In the genomic region with DNA sequence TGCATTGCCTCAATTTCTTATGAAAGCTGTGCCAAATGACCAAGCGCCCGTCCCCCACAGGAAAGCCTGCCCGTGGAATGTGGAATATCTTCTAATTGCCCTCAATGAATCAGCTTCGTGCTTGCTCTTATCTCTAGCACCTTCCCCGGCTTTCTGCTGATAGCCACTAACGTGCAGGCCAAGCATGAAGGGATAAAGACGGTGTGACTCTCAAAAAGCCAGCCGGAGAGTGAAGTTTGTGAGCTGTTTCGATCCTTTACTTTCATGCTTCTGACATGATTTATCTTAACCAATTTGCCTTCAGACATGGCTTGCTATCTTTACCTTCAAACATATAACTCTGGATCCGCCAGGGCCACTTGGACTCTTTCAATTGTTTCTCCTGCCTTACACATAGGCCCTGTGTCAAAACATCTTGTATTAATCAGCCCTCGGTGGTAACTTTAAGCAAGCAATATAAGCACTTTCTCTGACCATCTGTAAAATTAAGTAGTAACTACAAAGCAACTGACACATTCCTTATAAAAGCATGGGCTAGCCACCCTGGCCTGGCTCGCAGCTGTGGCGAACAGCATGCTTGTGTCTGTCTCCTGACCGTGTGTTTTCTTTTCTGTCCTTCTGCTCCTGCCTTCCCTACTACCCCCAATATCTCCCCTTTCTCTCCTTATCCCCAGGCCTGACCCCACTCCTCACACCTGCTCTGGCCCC, we compare ENCODE assay signal across 10 mouse cellular contexts.
DNase-seq lines count a peak whose midpoint lies in the region; ATAC-seq and TF ChIP-seq lines count a peak whose summit lies in the region.
"Had no signal": no experiment of that assay in that cellular context is flagged by ENCODE, and none has a peak within 500 bp of the region (broad histone marks: within the 10 kb centered on the region; RNA-seq: fewer than 3 reads in every experiment).

No protein-coding gene starts in this region.

- no peak overlapping the region for H3K9ac ChIP-seq in lung, postnatal 0 days (replicated peaks; ENCODE audit: low read depth)
- no peak overlapping the region for H3K9ac ChIP-seq in kidney, embryonic 16.5 days (replicated peaks; ENCODE audit: low read length)

- no peaks in the 10 kb centered on the region for H3K36me3 ChIP-seq in lung, postnatal 0 days (ENCODE audit: insufficient read depth, low read length)
- no peaks in the 10 kb centered on the region for H3K36me3 ChIP-seq in kidney, embryonic 16.5 days (ENCODE audit: insufficient read depth, low read length)
- H3K36me3 ChIP-seq: midbrain, embryonic 10.5 days had no signal

- TF ChIP-seq EP300 in lung, postnatal 0 days (IDR thresholded peaks at IDR 0.05), result no peak

- H3K4me3 ChIP-seq in lung, postnatal 0 days (ENCODE audit: low read depth, low read length), result no peak overlapping the region
- H3K4me3 ChIP-seq in kidney, embryonic 16.5 days (ENCODE audit: low read length), result no peak overlapping the region
- H3K4me3 ChIP-seq: midbrain, embryonic 10.5 days had no signal

- H3K27ac ChIP-seq in lung, postnatal 0 days (ENCODE audit: low read length), result no peak overlapping the region
- no peak overlapping the region for H3K27ac ChIP-seq in kidney, embryonic 16.5 days (ENCODE audit: low read length)
- H3K27ac ChIP-seq: kidney, postnatal 0 days; midbrain, embryonic 10.5 days; stomach, postnatal 0 days had no signal

- H3K9me3 ChIP-seq in lung, postnatal 0 days (ENCODE audit: low read length), result no peaks in the 10 kb centered on the region
- H3K9me3 ChIP-seq in kidney, embryonic 16.5 days (ENCODE audit: low read length), result 0 out of 2 replicates have a peak, but pooled peaks cover 4% of the 10 kb centered on the region
- H3K9me3 ChIP-seq: midbrain, embryonic 10.5 days had no signal

- ATAC-seq in lung, postnatal 0 days, result no peak
- ATAC-seq in megakaryocyte progenitor cell, adult 5-6 weeks (replicated peaks; ENCODE audit: poor library complexity), result peak; percentile 54; the same call in 1 of the 2 replicates
- no peak for ATAC-seq in kidney, embryonic 16.5 days (ENCODE audit: low FRiP score, low TSS enrichment)

- H3K27me3 ChIP-seq in lung, postnatal 0 days (replicated peaks; ENCODE audit: insufficient read depth, low read length), result no peaks in the 10 kb centered on the region
- H3K27me3 ChIP-seq in kidney, embryonic 16.5 days (ENCODE audit: insufficient read depth, low read length), result no peaks in the 10 kb centered on the region

- DNase-seq in lung, postnatal 0 days (ENCODE audit: low spot score), result peak; percentile 8
- DNase-seq in lung, postnatal 14 days, result no peak
- DNase-seq in embryo, embryonic 9.5 days (ENCODE audit: extremely low spot score), result peak; percentile 35
- DNase-seq in hindlimb bud, embryonic 11.5 days (ENCODE audit: extremely low spot score, low read depth, low spot score), result peak; percentile 81
- DNase-seq in adrenal gland, postnatal 10 days, result no peak

- no peak for TF ChIP-seq CTCF in lung, postnatal 0 days (IDR thresholded peaks at IDR 0.05)

- 35% methylated on average over 14 of the region's 14 CpGs for WGBS in lung, postnatal 0 days
- 31% methylated on average over 14 of the region's 14 CpGs for WGBS in kidney, embryonic 16.5 days

- no peak overlapping the region for H3K4me2 ChIP-seq in lung, postnatal 0 days (replicated peaks; ENCODE audit: low read depth, low read length)
- no peak overlapping the region for H3K4me2 ChIP-seq in kidney, embryonic 16.5 days (replicated peaks; ENCODE audit: low read depth, low read length)

- no peaks in the 10 kb centered on the region for H3K4me1 ChIP-seq in lung, postnatal 0 days (ENCODE audit: insufficient read depth, low read depth, low read length)
- H3K4me1 ChIP-seq in kidney, embryonic 16.5 days (ENCODE audit: insufficient read depth, low read length), result no peaks in the 10 kb centered on the region
- H3K4me1 ChIP-seq: midbrain, embryonic 10.5 days had no signal

Comparison
In these comparisons a context has a peak if more than half of its experiments do, and no peak if none do; other contexts are left out.
1. DNase-seq: peak in lung, postnatal 0 days (single experiment), embryo, embryonic 9.5 days (single experiment) and hindlimb bud, embryonic 11.5 days (single experiment); none in lung, postnatal 14 days (single experiment) and adrenal gland, postnatal 10 days (single experiment).